ENCODE assay signal across 8 mouse cellular contexts in the genomic region with DNA sequence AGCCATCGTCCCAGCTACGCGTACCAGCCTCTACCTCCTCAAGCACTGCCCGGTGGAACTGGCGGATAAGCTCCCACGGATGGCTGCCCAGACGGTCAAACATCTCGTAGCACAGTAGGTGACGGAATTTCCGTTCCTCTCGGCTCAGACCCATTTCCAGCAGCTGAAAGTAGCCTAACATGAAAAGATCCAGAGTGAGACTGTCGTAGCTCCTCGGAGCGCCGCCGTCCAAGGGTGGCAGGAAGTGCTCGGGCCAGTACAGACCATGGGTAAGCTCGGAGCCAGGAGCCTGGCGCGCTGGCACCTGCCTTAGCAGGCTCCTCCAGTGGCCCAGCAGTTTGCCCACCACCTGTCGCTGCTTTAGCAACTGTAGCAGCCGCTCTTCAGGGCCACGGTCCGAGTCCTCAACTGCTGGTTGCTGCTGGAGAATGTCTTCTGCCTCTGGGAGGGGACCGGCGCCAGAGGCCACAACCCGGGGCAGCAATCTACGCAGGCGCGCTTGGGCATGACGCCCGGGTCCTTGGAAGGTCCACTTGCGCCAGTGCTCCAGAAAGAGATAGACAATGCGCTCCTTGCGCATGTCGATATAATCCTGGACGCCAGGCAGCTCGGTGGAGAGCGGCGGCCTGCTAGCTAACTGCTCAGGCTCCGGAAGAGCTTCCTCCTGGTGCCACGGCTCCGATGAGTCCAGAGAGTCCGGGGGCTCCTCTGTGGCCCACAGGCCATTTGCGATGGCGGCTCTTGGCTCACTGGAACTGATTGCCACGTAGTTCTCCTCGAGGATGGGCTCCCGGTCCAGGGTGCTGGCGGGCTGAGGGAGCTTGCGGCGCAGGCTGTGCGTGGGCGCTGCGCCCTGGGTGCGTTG. TPM values are rescaled to one million over a fixed set of nuclear protein-coding genes. Genes with fewer than 3 reads are reported as not detected.
DNase-seq lines count a peak whose midpoint lies in the region; ATAC-seq and TF ChIP-seq lines count a peak whose summit lies in the region.

No protein-coding gene starts in this region.

- no peak for TF ChIP-seq CTCF in liver, adult 2 months (IDR thresholded peaks at IDR 0.05; ENCODE audit: low read depth, low read length)
- TF ChIP-seq CTCF in heart, adult 2 months (IDR thresholded peaks at IDR 0.05) = no peak

- H3K9ac ChIP-seq in liver, adult 2 months (ENCODE audit: low read depth, low read length) = no peak overlapping the region; the same call in 1 of the 2 replicates
- peak overlapping the region; percentile 65 for H3K9ac ChIP-seq in heart, adult 2 months (ENCODE audit: low read depth, low read length)
- 0 out of 2 replicates have a peak overlapping the region, but pooled peaks have one; percentile 33 for H3K9ac ChIP-seq in intestine, embryonic 16.5 days (ENCODE audit: low read depth, low read length)
- H3K9ac ChIP-seq in midbrain, embryonic 13.5 days (replicated peaks) = no peak overlapping the region

- peaks cover 20% of the 10 kb centered on the region for H3K27me3 ChIP-seq in liver, adult 2 months (ENCODE audit: control insufficient read depth, insufficient read depth, low read length)
- H3K27me3 ChIP-seq in heart, adult 2 months (ENCODE audit: control insufficient read depth, insufficient read depth, low read length) = peaks cover 3% of the 10 kb centered on the region; the same call in 1 of the 2 replicates
- peaks cover 78% of the 10 kb centered on the region for H3K27me3 ChIP-seq in intestine, embryonic 16.5 days (replicated peaks; ENCODE audit: control insufficient read depth, insufficient read depth, low read length)
- peaks cover 100% of the 10 kb centered on the region for H3K27me3 ChIP-seq in midbrain, embryonic 13.5 days

- no peak for DNase-seq in liver, adult 2 months (ENCODE audit: extremely low read depth, low read depth, low spot score)
- no peak for DNase-seq in liver
- DNase-seq in cerebellum, postnatal 14 days = peak; percentile 73 to 77
- peak; percentile 82 to 86 for DNase-seq in heart, adult 2 months
- no peak for DNase-seq in spleen, postnatal 10 days (ENCODE audit: low spot score in 2 of 2)
- no peak for DNase-seq in c-Kit-positive CD71-positive TER-119-positive erythroid progenitor cells, embryonic 14.5 days (ENCODE audit: low spot score)

- peak overlapping the region; percentile 37; the same call in 1 of the 2 replicates for H3K4me3 ChIP-seq in liver, adult 2 months (ENCODE audit: insufficient read depth, low read depth, low read length)
- peak overlapping the region; percentile 62 for H3K4me3 ChIP-seq in heart, adult 2 months
- H3K4me3 ChIP-seq in intestine, embryonic 16.5 days (ENCODE audit: low read length) = peak overlapping the region; percentile 24
- peak overlapping the region; percentile 27 for H3K4me3 ChIP-seq in midbrain, embryonic 13.5 days (replicated peaks)

- no peak for TF ChIP-seq EP300 in heart, adult 2 months (IDR thresholded peaks at IDR 0.05; ENCODE audit: insufficient read depth, low read depth, low read length)

- H3K4me2 ChIP-seq in intestine, embryonic 16.5 days (ENCODE audit: low read depth, low read length) = peak overlapping the region; percentile 23
- peak overlapping the region; percentile 48 for H3K4me2 ChIP-seq in midbrain, embryonic 13.5 days (replicated peaks)

- no peaks in the 10 kb centered on the region for H3K79me2 ChIP-seq in liver, adult 2 months (ENCODE audit: control insufficient read depth, insufficient read depth, low read length)
- H3K79me2 ChIP-seq in heart, adult 2 months (replicated peaks; ENCODE audit: control insufficient read depth, insufficient read depth, low read length) = no peaks in the 10 kb centered on the region

- ATAC-seq in intestine, embryonic 16.5 days = no peak
- ATAC-seq in midbrain, embryonic 13.5 days = no peak

- no peaks in the 10 kb centered on the region for H3K4me1 ChIP-seq in liver, adult 2 months (ENCODE audit: control insufficient read depth, insufficient read depth, low read length)
- peaks cover 2% of the 10 kb centered on the region for H3K4me1 ChIP-seq in heart, adult 2 months (ENCODE audit: control insufficient read depth, insufficient read depth, low read length)
- H3K4me1 ChIP-seq in intestine, embryonic 16.5 days (ENCODE audit: control insufficient read depth, insufficient read depth, low read length) = peaks cover 31% of the 10 kb centered on the region
- H3K4me1 ChIP-seq in midbrain, embryonic 13.5 days (replicated peaks) = peaks cover 31% of the 10 kb centered on the region

- H3K27ac ChIP-seq in liver, adult 2 months (replicated peaks; ENCODE audit: insufficient read depth, low read depth, low read length) = no peak overlapping the region
- H3K27ac ChIP-seq in heart, adult 2 months = peak overlapping the region; percentile 49
- no peak overlapping the region for H3K27ac ChIP-seq in intestine, embryonic 16.5 days (ENCODE audit: low read length)
- no peak overlapping the region for H3K27ac ChIP-seq in midbrain, embryonic 13.5 days

- WGBS in liver, adult 2 months = 46% methylated on average over 56 of the region's 56 CpGs
- WGBS in heart, adult 2 months = 8% methylated on average over 56 of the region's 56 CpGs
- WGBS in intestine, embryonic 16.5 days = 28% methylated on average over 56 of the region's 56 CpGs
- 3% methylated on average over 56 of the region's 56 CpGs for WGBS in midbrain, embryonic 13.5 days

- H3K9me3 ChIP-seq in intestine, embryonic 16.5 days (ENCODE audit: control insufficient read depth, low read length) = no peaks in the 10 kb centered on the region; the same call in 1 of the 2 replicates
- H3K9me3 ChIP-seq in midbrain, embryonic 13.5 days = no peaks in the 10 kb centered on the region

- intact Hi-C loops in heart, adult 2 months (cut with DNase I) = no loop called here

- H3K36me3 ChIP-seq in liver, adult 2 months (ENCODE audit: control insufficient read depth, insufficient read depth, low read length) = no peaks in the 10 kb centered on the region
- H3K36me3 ChIP-seq in heart, adult 2 months (ENCODE audit: control insufficient read depth, insufficient read depth, low read length) = no peaks in the 10 kb centered on the region
- no peaks in the 10 kb centered on the region; the same call in 1 of the 2 replicates for H3K36me3 ChIP-seq in intestine, embryonic 16.5 days (ENCODE audit: control insufficient read depth, insufficient read depth, low read length)
- no peaks in the 10 kb centered on the region for H3K36me3 ChIP-seq in midbrain, embryonic 13.5 days

- no peak for TF ChIP-seq POLR2A in liver, adult 2 months (IDR thresholded peaks at IDR 0.05; ENCODE audit: extremely low read depth, insufficient read depth, low read length)
- TF ChIP-seq POLR2A in heart, adult 2 months (IDR thresholded peaks at IDR 0.05; ENCODE audit: insufficient read depth, low read depth, low read length) = no peak

RNA-seq across cellular contexts. Expression of a gene that starts 9.7 kb away (rescaled TPM):
- 0.13 and 0.28 TPM in 2 replicates for total RNA-seq in liver, adult 2 months (2014; rRNA removed)
- 0.54 and 0.72 TPM in 2 replicates for polyA plus RNA-seq in liver, adult 2 months (2012; rRNA removed)
- 1 to 10 TPM; 1.4 to 2.4 TPM for total RNA-seq in heart, adult 2 months (2021)
- 6.1 and 7.4 TPM in 2 replicates for polyA plus RNA-seq in heart, adult 2 months (2012; rRNA removed)
- 1.8 and 2.4 TPM in 2 replicates for polyA plus RNA-seq in intestine, embryonic 16.5 days (2015; fragmentation: Nextera tagmentation; extraction: Ambion mirVana)
- polyA plus RNA-seq in midbrain, embryonic 13.5 days (2015; fragmentation: Nextera tagmentation; extraction: Ambion mirVana) = 0.87 and 0.97 TPM in 2 replicates

RNA-seq across cellular contexts. Expression of a gene that starts 26.8 kb away (rescaled TPM):
- total RNA-seq in liver, adult 2 months (2014; rRNA removed) = 0.20 and 0.28 TPM in 2 replicates
- polyA plus RNA-seq in liver, adult 2 months (2012; rRNA removed) = 0.47 and 1.4 TPM in 2 replicates
- 1 to 10 TPM; 2.4 to 2.5 TPM for total RNA-seq in heart, adult 2 months (2021)
- polyA plus RNA-seq in heart, adult 2 months (2012; rRNA removed) = 2.7 and 3.2 TPM in 2 replicates
- 31.6 and 39.5 TPM in 2 replicates for polyA plus RNA-seq in intestine, embryonic 16.5 days (2015; fragmentation: Nextera tagmentation; extraction: Ambion mirVana)
- polyA plus RNA-seq in midbrain, embryonic 13.5 days (2015; fragmentation: Nextera tagmentation; extraction: Ambion mirVana) = 0.07 TPM in 1 of 2 replicates, not detected in the other

RNA-seq across cellular contexts. Expression of a gene that starts 33.3 kb away (rescaled TPM):
- total RNA-seq in liver, adult 2 months (2014; rRNA removed) = not detected in 2 replicates
- not detected in 2 replicates for polyA plus RNA-seq in liver, adult 2 months (2012; rRNA removed)
- total RNA-seq in heart, adult 2 months (2021) = not detected
- polyA plus RNA-seq in heart, adult 2 months (2012; rRNA removed) = not detected in 2 replicates
- polyA plus RNA-seq in intestine, embryonic 16.5 days (2015; fragmentation: Nextera tagmentation; extraction: Ambion mirVana) = 0.68 and 0.98 TPM in 2 replicates
- polyA plus RNA-seq in midbrain, embryonic 13.5 days (2015; fragmentation: Nextera tagmentation; extraction: Ambion mirVana) = 0.26 and 0.28 TPM in 2 replicates

RNA-seq across cellular contexts. Expression of a gene that starts 52.5 kb away (rescaled TPM):
- total RNA-seq in liver, adult 2 months (2014; rRNA removed) = 9.3 and 10.7 TPM in 2 replicates
- polyA plus RNA-seq in liver, adult 2 months (2012; rRNA removed) = 18.4 and 20.8 TPM in 2 replicates
- 10 to 100 TPM; 58.1 to 64.8 TPM for total RNA-seq in heart, adult 2 months (2021)
- 51.7 and 65.0 TPM in 2 replicates for polyA plus RNA-seq in heart, adult 2 months (2012; rRNA removed)
- 49.4 and 52.5 TPM in 2 replicates for polyA plus RNA-seq in intestine, embryonic 16.5 days (2015; fragmentation: Nextera tagmentation; extraction: Ambion mirVana)
- polyA plus RNA-seq in midbrain, embryonic 13.5 days (2015; fragmentation: Nextera tagmentation; extraction: Ambion mirVana) = 206 and 218 TPM in 2 replicates

RNA-seq across cellular contexts. Expression of a gene that starts 53.1 kb away (rescaled TPM):
- total RNA-seq in liver, adult 2 months (2014; rRNA removed) = 2.4 and 3.2 TPM in 2 replicates
- polyA plus RNA-seq in liver, adult 2 months (2012; rRNA removed) = 3.2 and 6.6 TPM in 2 replicates
- total RNA-seq in heart, adult 2 months (2021) = 10 to 100 TPM; 11.5 to 16.7 TPM
- polyA plus RNA-seq in heart, adult 2 months (2012; rRNA removed) = 20.3 and 20.5 TPM in 2 replicates
- polyA plus RNA-seq in intestine, embryonic 16.5 days (2015; fragmentation: Nextera tagmentation; extraction: Ambion mirVana) = 14.2 and 17.0 TPM in 2 replicates
- polyA plus RNA-seq in midbrain, embryonic 13.5 days (2015; fragmentation: Nextera tagmentation; extraction: Ambion mirVana) = 8.4 and 8.5 TPM in 2 replicates

Comparison
In these comparisons a context has a peak if more than half of its experiments do, and no peak if none do; other contexts are left out.
1. DNase-seq: peak in cerebellum, postnatal 14 days (2 of 2) and heart, adult 2 months (2 of 2); none in liver, adult 2 months (single experiment), liver (single experiment), spleen, postnatal 10 days (0 of 2) and c-Kit-positive CD71-positive TER-119-positive erythroid progenitor cells, embryonic 14.5 days (single experiment).
2. H3K9ac ChIP-seq: peak in heart, adult 2 months (single experiment) and intestine, embryonic 16.5 days (single experiment); none in liver, adult 2 months (single experiment) and midbrain, embryonic 13.5 days (single experiment).
3. Peak in every context shown above with its lines, with median percentiles within 50 percentile points of each other: H3K4me3 ChIP-seq.